Mouse (Mus musculus): ENCODE results near the gene 1700028K03Rik. TPM values are rescaled to one million over a fixed set of nuclear protein-coding genes. Genes with fewer than 3 reads are reported as not detected.

1700028K03Rik gene
- polyA plus RNA-seq, 1 experiment = not detected

GRCm38 (mm10) chr5:107499891-107500535, 34.5 kb upstream of the 1700028K03Rik start:
- 78% methylated on average over 5 of the region's 5 CpGs for whole genome bisulfite sequencing
- Histone ChIP-seq H3K4me1 (ENCODE audit: control insufficient read depth, insufficient read depth, low read length) (no peaks in the 10 kb centered on the region; the same call in 1 of the 2 replicates), H3K27ac (ENCODE audit: insufficient read depth, low read depth, low read length) (no peak overlapping the region), H3K4me3 (ENCODE audit: insufficient read depth, low read depth, low read length) (no peak overlapping the region)
- TF ChIP-seq POLR2A (IDR thresholded peaks at IDR 0.05; ENCODE audit: insufficient read depth, low read depth, low read length) = no peak
- no peak for TF ChIP-seq CTCF (IDR thresholded peaks at IDR 0.05; ENCODE audit: insufficient read depth, low read depth, low read length)

- no peaks in the 10 kb centered on the region; the same call in 1 of the 2 replicates for H3K4me1 ChIP-seq (ENCODE audit: control insufficient read depth, insufficient read depth, low read length)
- 74% methylated on average over 1 of the region's 1 CpGs for WGBS
- no peak overlapping the region for H3K4me3 ChIP-seq (ENCODE audit: insufficient read depth, low read depth, low read length)
- TF ChIP-seq POLR2A (IDR thresholded peaks at IDR 0.05; ENCODE audit: insufficient read depth, low read depth, low read length) (no peak), CTCF (IDR thresholded peaks at IDR 0.05; ENCODE audit: insufficient read depth, low read depth, low read length) (no peak)
- H3K27ac ChIP-seq (ENCODE audit: insufficient read depth, low read depth, low read length) = no peak overlapping the region
Observed at GRCm38 (mm10) chr5:107500741-107501140, 33.8 kb upstream of the 1700028K03Rik start.

GRCm38 (mm10) chr5:107507321-107507720, 27.2 kb upstream of the 1700028K03Rik start, which contains the start of gene Gm42669:
Gene Gm42669, plus strand, starts transcription at chr5:107507621.
- no peak for TF ChIP-seq POLR2A (IDR thresholded peaks at IDR 0.05; ENCODE audit: insufficient read depth, low read depth, low read length)
- no peak for TF ChIP-seq CTCF (IDR thresholded peaks at IDR 0.05; ENCODE audit: insufficient read depth, low read depth, low read length)
- Histone ChIP-seq H3K27ac (ENCODE audit: insufficient read depth, low read depth, low read length) (no peak within 1 kb of the TSS), H3K4me1 (ENCODE audit: control insufficient read depth, insufficient read depth, low read length) (no peaks in the 10 kb centered on the region; the same call in 1 of the 2 replicates), H3K4me3 (ENCODE audit: insufficient read depth, low read depth, low read length) (no peak within 1 kb of the TSS)
- WGBS = 86% methylated on average over 4 of the region's 4 CpGs

- no peak for TF ChIP-seq CTCF (IDR thresholded peaks at IDR 0.05; ENCODE audit: insufficient read depth, low read depth, low read length)
- TF ChIP-seq POLR2A (IDR thresholded peaks at IDR 0.05; ENCODE audit: insufficient read depth, low read depth, low read length) = no peak
- Histone ChIP-seq H3K4me3 (ENCODE audit: insufficient read depth, low read depth, low read length) (no peak overlapping the region), H3K4me1 (ENCODE audit: control insufficient read depth, insufficient read depth, low read length) (no peaks in the 10 kb centered on the region), H3K27ac (ENCODE audit: insufficient read depth, low read depth, low read length) (no peak overlapping the region)
- WGBS = 93% methylated on average over 10 of the region's 10 CpGs
Observed at GRCm38 (mm10) chr5:107510503-107510902, 24.0 kb upstream of the 1700028K03Rik start.

GRCm38 (mm10) chr5:107511326-107511725, 23.2 kb upstream of the 1700028K03Rik start:
- no peak overlapping the region for H3K27ac ChIP-seq (ENCODE audit: insufficient read depth, low read depth, low read length)
- H3K4me3 ChIP-seq (ENCODE audit: insufficient read depth, low read depth, low read length) = no peak overlapping the region
- TF ChIP-seq POLR2A (IDR thresholded peaks at IDR 0.05; ENCODE audit: insufficient read depth, low read depth, low read length) = no peak
- no peak for TF ChIP-seq CTCF (IDR thresholded peaks at IDR 0.05; ENCODE audit: insufficient read depth, low read depth, low read length)
- no peaks in the 10 kb centered on the region for H3K4me1 ChIP-seq (ENCODE audit: control insufficient read depth, insufficient read depth, low read length)
- WGBS = 56% methylated on average over 2 of the region's 2 CpGs

- Histone ChIP-seq H3K27ac (ENCODE audit: insufficient read depth, low read depth, low read length) (no peak overlapping the region), H3K4me3 (ENCODE audit: insufficient read depth, low read depth, low read length) (no peak overlapping the region), H3K4me1 (ENCODE audit: control insufficient read depth, insufficient read depth, low read length) (no peaks in the 10 kb centered on the region)
- 50% methylated on average over 7 of the region's 7 CpGs for WGBS
- TF ChIP-seq CTCF (IDR thresholded peaks at IDR 0.05; ENCODE audit: insufficient read depth, low read depth, low read length) (no peak), POLR2A (IDR thresholded peaks at IDR 0.05; ENCODE audit: insufficient read depth, low read depth, low read length) (no peak)
Observed at GRCm38 (mm10) chr5:107513583-107513982, 20.9 kb upstream of the 1700028K03Rik start.

GRCm38 (mm10) chr5:107515453-107515852, 19.1 kb upstream of the 1700028K03Rik start:
- H3K4me1 ChIP-seq (ENCODE audit: control insufficient read depth, insufficient read depth, low read length) = no peaks in the 10 kb centered on the region
- H3K27ac ChIP-seq (ENCODE audit: insufficient read depth, low read depth, low read length) = no peak overlapping the region
- H3K4me3 ChIP-seq (ENCODE audit: insufficient read depth, low read depth, low read length) = no peak overlapping the region
- no peak for TF ChIP-seq CTCF (IDR thresholded peaks at IDR 0.05; ENCODE audit: insufficient read depth, low read depth, low read length)
- TF ChIP-seq POLR2A (IDR thresholded peaks at IDR 0.05; ENCODE audit: insufficient read depth, low read depth, low read length) = no peak
- 97% methylated on average over 3 of the region's 3 CpGs for WGBS

- H3K4me3 ChIP-seq (ENCODE audit: insufficient read depth, low read depth, low read length) = no peak overlapping the region
- H3K4me1 ChIP-seq (ENCODE audit: control insufficient read depth, insufficient read depth, low read length) = no peaks in the 10 kb centered on the region
- no peak for TF ChIP-seq POLR2A (IDR thresholded peaks at IDR 0.05; ENCODE audit: insufficient read depth, low read depth, low read length)
- no peak overlapping the region for H3K27ac ChIP-seq (ENCODE audit: insufficient read depth, low read depth, low read length)
- 94% methylated on average over 1 of the region's 1 CpGs for WGBS
Observed at GRCm38 (mm10) chr5:107516087-107516486, 18.4 kb upstream of the 1700028K03Rik start.

- Histone ChIP-seq H3K4me3 (ENCODE audit: insufficient read depth, low read depth, low read length) (no peak overlapping the region), H3K27ac (ENCODE audit: insufficient read depth, low read depth, low read length) (no peak overlapping the region), H3K4me1 (ENCODE audit: control insufficient read depth, insufficient read depth, low read length) (no peaks in the 10 kb centered on the region)
- WGBS = 57% methylated on average over 4 of the region's 4 CpGs
- TF ChIP-seq CTCF (IDR thresholded peaks at IDR 0.05; ENCODE audit: insufficient read depth, low read depth, low read length) (no peak), POLR2A (IDR thresholded peaks at IDR 0.05; ENCODE audit: insufficient read depth, low read depth, low read length) (no peak)
Observed at GRCm38 (mm10) chr5:107518602-107519001, 15.9 kb upstream of the 1700028K03Rik start.
